Mouse (Mus musculus): ENCODE results near the gene Por.

DNA sequence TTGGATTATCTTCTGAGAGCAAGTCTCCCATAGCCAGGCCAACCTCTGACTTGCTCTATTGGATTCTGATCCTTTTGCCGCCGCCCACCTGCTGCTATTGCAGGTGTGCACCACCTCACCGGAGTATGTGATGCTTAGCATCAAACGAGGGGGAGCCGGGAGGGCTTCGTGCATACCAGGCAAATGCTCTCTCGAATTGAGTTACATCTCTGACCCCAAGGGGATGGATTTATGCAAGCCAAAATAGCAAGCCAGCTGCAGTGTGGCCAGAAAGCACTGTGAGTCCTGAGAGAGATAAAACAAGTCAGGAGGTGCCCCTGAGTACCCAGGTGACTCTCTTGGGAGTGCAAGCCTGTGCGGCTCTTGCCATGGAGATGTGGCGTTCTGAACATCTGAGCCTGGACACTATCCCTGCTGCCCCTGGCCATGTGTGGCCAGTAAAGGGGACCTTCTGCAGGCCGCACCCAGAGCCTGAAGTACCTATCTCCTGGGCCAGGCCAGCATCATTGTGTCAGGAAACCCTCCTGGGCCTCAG lies 49.8 kb downstream of the Por start:
- TF ChIP-seq CTCF (conservative IDR thresholded peaks at IDR 0.05; ENCODE audit: insufficient read depth, insufficient read length, low read depth, low read length) (no peak), POLR2A (IDR thresholded peaks at IDR 0.05; ENCODE audit: low read depth, low read length) (no peak)

Measured in kidney, adult 2 months (tissue).